Mouse (Mus musculus): ENCODE measurements around the gene Kcnj12. TPM values are rescaled to one million over a fixed set of nuclear protein-coding genes. Genes with fewer than 3 reads are reported as not detected.

Gene Kcnj12
- polyA plus RNA-seq, 1 experiment from 2014 or later = 0.16 TPM

- Histone ChIP-seq H3K27me3 (ENCODE audit: control insufficient read depth, insufficient read depth, low read length) (no peaks in the 10 kb centered on the region), H3K27ac (ENCODE audit: low read depth, low read length) (no peak overlapping the region), H3K4me2 (no peak overlapping the region), H3K4me1 (ENCODE audit: control insufficient read depth, insufficient read depth, low read length) (peaks cover 2% of the 10 kb centered on the region; the same call in 1 of the 2 replicates), H3K9me3 (ENCODE audit: control insufficient read depth, low read length) (no peaks in the 10 kb centered on the region), H3K4me3 (ENCODE audit: low read depth, low read length) (no peak overlapping the region), H3K9ac (ENCODE audit: low read length) (no peak overlapping the region), H3K36me3 (ENCODE audit: control insufficient read depth, insufficient read depth, low read length) (no peaks in the 10 kb centered on the region)
- DNase-seq (ENCODE audit: low spot score, missing footprints) = no peak
- no peak for ATAC-seq (ENCODE audit: low FRiP score)
- WGBS = 83% methylated on average over 11 of the region's 11 CpGs
Observed at GRCm38 (mm10) chr11:61040856-61041652, 18.7 kb downstream of the Kcnj12 start.

DNA sequence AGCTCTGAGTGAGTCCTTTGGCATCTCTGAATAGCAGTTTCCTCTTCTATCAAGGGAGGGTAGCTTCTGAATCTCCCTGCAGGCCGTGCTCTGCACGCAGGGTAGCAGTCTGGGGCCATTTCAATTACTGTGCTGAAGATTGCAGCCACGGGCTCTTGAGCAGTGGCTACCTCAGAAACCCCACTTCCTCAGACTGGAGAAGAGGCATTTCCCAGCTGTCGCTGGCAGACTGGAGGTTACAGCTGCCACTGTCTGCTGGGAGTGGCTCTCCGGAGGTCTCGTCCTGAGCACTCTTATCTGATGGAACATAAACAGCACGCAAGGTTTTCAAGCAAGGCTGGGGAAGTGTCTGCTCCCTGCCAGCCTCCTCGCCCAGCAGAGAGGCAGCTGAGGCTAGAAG lies 20.2 kb downstream of the Kcnj12 start:
- no peaks in the 10 kb centered on the region for H3K27me3 ChIP-seq (ENCODE audit: control insufficient read depth, insufficient read depth, low read length)
- ATAC-seq (ENCODE audit: low FRiP score) (no peak), DNase-seq (ENCODE audit: low spot score, missing footprints) (no peak)
- 48% methylated on average over 8 of the region's 8 CpGs for WGBS
- peak overlapping the region; percentile 20; the same call in 1 of the 2 replicates for H3K9ac ChIP-seq (ENCODE audit: low read length)
- no peaks in the 10 kb centered on the region for H3K9me3 ChIP-seq (ENCODE audit: control insufficient read depth, low read length)
- no peak overlapping the region for H3K4me3 ChIP-seq (ENCODE audit: low read depth, low read length)
- no peaks in the 10 kb centered on the region for H3K36me3 ChIP-seq (ENCODE audit: control insufficient read depth, insufficient read depth, low read length)
- H3K4me2 ChIP-seq = no peak overlapping the region
- H3K27ac ChIP-seq (ENCODE audit: low read depth, low read length) = no peak overlapping the region
- H3K4me1 ChIP-seq (ENCODE audit: control insufficient read depth, insufficient read depth, low read length) = peaks cover 2% of the 10 kb centered on the region; the same call in 1 of the 2 replicates

DNA sequence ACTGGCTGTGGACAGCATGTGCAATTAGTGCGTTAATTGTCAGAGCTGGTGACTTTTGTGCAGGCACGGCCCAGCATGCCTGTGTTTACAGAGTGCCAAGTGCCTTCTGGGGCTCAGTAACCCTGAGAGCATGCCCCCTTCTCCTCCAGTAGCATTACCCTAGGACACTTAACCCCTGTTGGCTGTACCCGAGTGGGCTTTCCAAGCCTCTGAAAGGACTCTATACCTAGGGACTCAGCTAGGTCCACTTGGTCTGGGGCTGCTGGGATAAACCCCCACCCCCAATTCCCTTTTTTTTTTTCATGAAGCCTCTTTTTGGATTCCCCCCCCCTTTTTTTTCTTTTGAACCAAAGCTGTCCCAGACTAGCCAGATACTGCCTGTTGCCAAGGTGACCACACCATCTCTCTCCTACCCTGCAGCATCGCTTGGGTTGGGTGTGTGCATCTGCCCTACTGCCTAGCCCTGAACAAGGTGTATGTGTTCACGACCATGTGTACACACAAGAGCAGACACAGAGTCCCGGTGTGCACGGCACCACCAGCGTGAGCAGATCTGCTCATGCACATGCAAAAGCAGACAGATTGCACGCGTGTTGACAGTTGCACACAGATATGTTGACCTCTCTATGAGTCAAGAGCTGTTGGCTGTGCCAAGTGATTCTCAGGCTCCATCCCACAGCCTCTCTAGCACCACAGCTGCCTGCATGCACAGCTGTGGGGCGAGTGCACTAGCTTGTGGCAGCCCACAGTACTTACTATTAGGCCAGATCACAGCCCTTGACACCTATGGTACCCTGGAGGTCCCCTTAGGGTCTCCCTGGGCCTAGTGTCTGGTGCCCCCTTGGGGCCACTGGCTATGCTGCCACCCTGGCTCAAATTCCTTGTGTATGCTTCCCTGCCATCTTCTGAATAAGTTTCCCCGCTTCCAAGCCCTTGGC lies 21.0 kb downstream of the Kcnj12 start:
- Histone ChIP-seq H3K4me1 (ENCODE audit: control insufficient read depth, insufficient read depth, low read length) (peaks cover 2% of the 10 kb centered on the region; the same call in 1 of the 2 replicates), H3K27me3 (ENCODE audit: control insufficient read depth, insufficient read depth, low read length) (no peaks in the 10 kb centered on the region), H3K4me3 (ENCODE audit: low read depth, low read length) (no peak overlapping the region), H3K9me3 (ENCODE audit: control insufficient read depth, low read length) (no peaks in the 10 kb centered on the region), H3K4me2 (no peak overlapping the region), H3K27ac (ENCODE audit: low read depth, low read length) (no peak overlapping the region), H3K36me3 (ENCODE audit: control insufficient read depth, insufficient read depth, low read length) (no peaks in the 10 kb centered on the region), H3K9ac (ENCODE audit: low read length) (0 out of 2 replicates have a peak overlapping the region, but pooled peaks have one; percentile 20)
- DNase-seq (ENCODE audit: low spot score, missing footprints) (peak; percentile 62), ATAC-seq (ENCODE audit: low FRiP score) (no peak)
- 81% methylated on average over 12 of the region's 12 CpGs for WGBS

DNA sequence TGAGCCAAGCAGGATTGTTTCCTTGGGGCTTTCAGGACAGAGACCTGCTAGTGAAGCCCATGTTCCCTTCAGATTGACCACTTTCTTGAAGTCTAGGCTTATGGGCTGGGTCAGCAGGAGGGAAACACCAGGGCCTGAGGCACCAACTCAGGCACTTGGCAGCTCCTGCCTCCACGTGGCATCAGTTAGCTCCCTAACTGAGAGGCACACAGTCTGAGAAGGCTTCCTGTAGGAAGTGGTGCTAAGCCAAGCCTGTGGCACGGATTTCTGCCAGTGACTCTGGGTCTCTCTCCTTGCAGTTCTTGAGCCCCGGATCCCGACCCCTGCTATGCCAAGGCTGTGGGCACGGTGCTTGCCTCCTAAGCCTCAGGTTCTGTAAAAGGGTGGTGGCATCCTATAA lies 22.4 kb downstream of the Kcnj12 start:
- no peaks in the 10 kb centered on the region for H3K27me3 ChIP-seq (ENCODE audit: control insufficient read depth, insufficient read depth, low read length)
- no peak overlapping the region for H3K9ac ChIP-seq (ENCODE audit: low read length)
- no peak overlapping the region for H3K4me2 ChIP-seq
- ATAC-seq (ENCODE audit: low FRiP score) (no peak), DNase-seq (ENCODE audit: low spot score, missing footprints) (peak; percentile 0)
- no peaks in the 10 kb centered on the region for H3K36me3 ChIP-seq (ENCODE audit: control insufficient read depth, insufficient read depth, low read length)
- H3K9me3 ChIP-seq (ENCODE audit: control insufficient read depth, low read length) = no peaks in the 10 kb centered on the region
- WGBS = 73% methylated on average over 5 of the region's 5 CpGs
- H3K27ac ChIP-seq (ENCODE audit: low read depth, low read length) = no peak overlapping the region
- H3K4me3 ChIP-seq (ENCODE audit: low read depth, low read length) = no peak overlapping the region
- H3K4me1 ChIP-seq (ENCODE audit: control insufficient read depth, insufficient read depth, low read length) = peaks cover 2% of the 10 kb centered on the region; the same call in 1 of the 2 replicates

GRCm38 (mm10) chr11:61047441-61047840 lies 25.1 kb downstream of the Kcnj12 start:
- H3K9ac ChIP-seq (ENCODE audit: low read length) = no peak overlapping the region

DNA sequence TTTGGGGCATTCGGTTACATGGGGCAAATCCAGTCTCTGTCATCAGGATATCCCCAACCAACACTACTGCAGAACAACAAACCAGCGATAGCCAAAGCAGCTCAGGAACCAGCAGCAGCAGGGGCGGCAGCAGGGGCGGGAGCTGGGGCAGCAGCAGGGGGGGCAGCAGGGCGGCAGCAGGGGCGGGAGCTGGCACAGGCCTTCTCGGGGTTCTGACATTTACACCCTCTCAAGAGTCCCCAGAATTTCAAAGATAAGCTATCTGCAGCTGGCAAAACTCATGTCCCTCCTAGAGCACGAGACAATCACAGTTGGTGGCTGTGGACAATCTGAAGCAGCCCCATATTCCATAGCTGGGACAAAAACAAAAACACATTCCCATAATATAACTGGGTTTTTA lies 28.8 kb downstream of the Kcnj12 start:
- H3K9me3 ChIP-seq (ENCODE audit: control insufficient read depth, low read length) = no peaks in the 10 kb centered on the region
- no peaks in the 10 kb centered on the region for H3K4me1 ChIP-seq (ENCODE audit: control insufficient read depth, insufficient read depth, low read length)
- no peaks in the 10 kb centered on the region for H3K36me3 ChIP-seq (ENCODE audit: control insufficient read depth, insufficient read depth, low read length)
- ATAC-seq (ENCODE audit: low FRiP score) (no peak), DNase-seq (ENCODE audit: low spot score, missing footprints) (peak; percentile 85)
- no peak overlapping the region for H3K4me2 ChIP-seq
- no peak overlapping the region for H3K27ac ChIP-seq (ENCODE audit: low read depth, low read length)
- H3K9ac ChIP-seq (ENCODE audit: low read length) = no peak overlapping the region
- no peak overlapping the region for H3K4me3 ChIP-seq (ENCODE audit: low read depth, low read length)
- 40% methylated on average over 8 of the region's 8 CpGs for WGBS
- H3K27me3 ChIP-seq (ENCODE audit: control insufficient read depth, insufficient read depth, low read length) = no peaks in the 10 kb centered on the region

More at GRCm38 (mm10) chr11:61047441-61047840, 25.1 kb downstream of the Kcnj12 start:
- Histone ChIP-seq H3K27me3 (ENCODE audit: control insufficient read depth, insufficient read depth, low read length) (no peaks in the 10 kb centered on the region), H3K36me3 (ENCODE audit: control insufficient read depth, insufficient read depth, low read length) (no peaks in the 10 kb centered on the region), H3K4me3 (ENCODE audit: low read depth, low read length) (no peak overlapping the region), H3K27ac (ENCODE audit: low read depth, low read length) (no peak overlapping the region), H3K4me1 (ENCODE audit: control insufficient read depth, insufficient read depth, low read length) (peaks cover 2% of the 10 kb centered on the region; the same call in 1 of the 2 replicates), H3K9me3 (ENCODE audit: control insufficient read depth, low read length) (no peaks in the 10 kb centered on the region), H3K4me2 (no peak overlapping the region)
- ATAC-seq (ENCODE audit: low FRiP score) (no peak), DNase-seq (ENCODE audit: low spot score, missing footprints) (no peak)
- WGBS = 76% methylated on average over 5 of the region's 5 CpGs

GRCm38 (mm10) chr11:61056871-61057270 lies 34.5 kb downstream of the Kcnj12 start:
- 65% methylated on average over 5 of the region's 5 CpGs for WGBS

DNA sequence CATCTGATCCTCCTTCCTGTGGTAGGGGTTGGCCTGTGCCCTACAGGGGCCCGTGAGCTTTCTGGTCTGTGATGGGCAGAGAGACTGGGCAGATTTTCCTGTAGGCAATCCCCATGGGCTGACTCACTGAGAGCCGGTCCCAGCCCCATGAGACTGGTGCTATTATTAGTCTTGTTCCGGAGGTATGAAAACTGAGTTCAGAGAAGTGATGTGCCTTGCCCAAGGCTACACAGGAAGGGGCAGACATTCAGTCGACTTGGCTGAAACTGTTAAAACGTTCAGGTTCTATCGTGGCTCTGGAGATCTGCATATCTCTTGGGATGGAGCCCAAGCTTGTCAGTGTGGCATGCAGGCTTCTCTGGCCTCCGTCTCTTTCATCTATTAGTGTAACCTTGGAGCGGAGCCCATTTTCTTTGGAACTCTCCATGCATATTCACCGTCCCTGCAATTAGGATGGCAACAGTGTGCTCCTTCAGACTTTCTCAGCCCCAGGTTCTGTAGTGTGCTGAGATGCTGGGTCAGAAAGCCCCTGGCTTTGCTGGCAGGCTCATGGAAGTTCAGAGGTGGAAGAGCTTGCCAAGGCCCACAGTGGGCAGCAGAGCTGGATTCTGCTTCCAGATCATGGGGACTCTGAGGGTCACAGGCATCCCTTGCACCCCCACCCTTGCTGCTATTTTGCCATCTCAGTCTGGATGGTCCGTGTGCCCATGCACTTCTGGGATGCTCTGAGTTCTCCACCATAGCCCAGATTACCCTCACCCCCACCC lies 37.5 kb downstream of the Kcnj12 start:
- H3K27me3 ChIP-seq (ENCODE audit: control insufficient read depth, insufficient read depth, low read length) = no peaks in the 10 kb centered on the region
- WGBS = 84% methylated on average over 10 of the region's 10 CpGs
- ATAC-seq (ENCODE audit: low FRiP score) (no peak), DNase-seq (ENCODE audit: low spot score, missing footprints) (no peak)
- H3K27ac ChIP-seq (ENCODE audit: low read depth, low read length) = no peak overlapping the region
- H3K4me1 ChIP-seq (ENCODE audit: control insufficient read depth, insufficient read depth, low read length) = no peaks in the 10 kb centered on the region
- no peak overlapping the region for H3K4me2 ChIP-seq
- H3K4me3 ChIP-seq (ENCODE audit: low read depth, low read length) = no peak overlapping the region
- no peak overlapping the region for H3K9ac ChIP-seq (ENCODE audit: low read length)
- no peaks in the 10 kb centered on the region for H3K9me3 ChIP-seq (ENCODE audit: control insufficient read depth, low read length)
- H3K36me3 ChIP-seq (ENCODE audit: control insufficient read depth, insufficient read depth, low read length) = no peaks in the 10 kb centered on the region

More at GRCm38 (mm10) chr11:61056871-61057270, 34.5 kb downstream of the Kcnj12 start:
- no peak overlapping the region for H3K9ac ChIP-seq (ENCODE audit: low read length)
- no peaks in the 10 kb centered on the region for H3K9me3 ChIP-seq (ENCODE audit: control insufficient read depth, low read length)
- no peaks in the 10 kb centered on the region for H3K27me3 ChIP-seq (ENCODE audit: control insufficient read depth, insufficient read depth, low read length)
- DNase-seq (ENCODE audit: low spot score, missing footprints) (peak; percentile 35), ATAC-seq (ENCODE audit: low FRiP score) (no peak)
- H3K27ac ChIP-seq (ENCODE audit: low read depth, low read length) = no peak overlapping the region
- H3K4me2 ChIP-seq = no peak overlapping the region
- no peak overlapping the region for H3K4me3 ChIP-seq (ENCODE audit: low read depth, low read length)
- no peaks in the 10 kb centered on the region for H3K4me1 ChIP-seq (ENCODE audit: control insufficient read depth, insufficient read depth, low read length)
- H3K36me3 ChIP-seq (ENCODE audit: control insufficient read depth, insufficient read depth, low read length) = no peaks in the 10 kb centered on the region
